Mouse (Mus musculus) embryonic facial prominence, embryonic 12.5 days (tissue): ENCODE data around the gene Wdr34. TPM values are rescaled to one million over a fixed set of nuclear protein-coding genes. Genes with fewer than 3 reads are reported as not detected.
"Not testable (repeated sequence)": the region's sequence is repeated elsewhere in the genome, so short reads cannot be mapped to it uniquely, and the experiment has no call there.

ENCODE experiments used
- ATAC-seq: fragments of 200-750 bp; cut with Nextera tagmentation; 2 replicates; pipeline ENCODE4 v1.8.0; 2017; ENCODE audit not compliant: insufficient number of reproducible peaks, insufficient read depth, low FRiP score, low TSS enrichment
- H3K27ac ChIP-seq: fragments of 300-500 bp; sonication (generic); 2 replicates; pipeline ENCODE4 v1.5.1; 2016; ENCODE audit warnings: mild to moderate bottlenecking
- H3K27me3 ChIP-seq: fragments of 300-500 bp; sonication (generic); 2 replicates; pipeline ENCODE4 v1.6.1; 2016; ENCODE audit warnings: mild to moderate bottlenecking, moderate library complexity
- H3K36me3 ChIP-seq: fragments of 300-500 bp; sonication (generic); 2 replicates; pipeline ENCODE4 v1.6.1; 2016; ENCODE audit warnings: mild to moderate bottlenecking
- H3K4me1 ChIP-seq: fragments of 300-500 bp; sonication (generic); 2 replicates; pipeline ENCODE4 v1.6.1; 2016
- H3K4me2 ChIP-seq: fragments of 300-500 bp; sonication (generic); replicated peaks from 2 replicates; pipeline ENCODE4 v1.6.1; 2016; ENCODE audit warnings: mild to moderate bottlenecking, moderate library complexity
- H3K4me3 ChIP-seq: fragments of 300-500 bp; sonication (generic); 2 replicates; pipeline ENCODE4 v1.5.1; 2016; ENCODE audit warnings: mild to moderate bottlenecking
- H3K9ac ChIP-seq: fragments of 300-500 bp; sonication (generic); 2 replicates; pipeline ENCODE4 v1.6.1; 2016; ENCODE audit warnings: mild to moderate bottlenecking, moderate library complexity
- H3K9me3 ChIP-seq: fragments of 300-500 bp; sonication (generic); 2 replicates; pipeline ENCODE4 v1.6.1; 2016; ENCODE audit warnings: mild to moderate bottlenecking, moderate library complexity
- WGBS: fragments of 180-500 bp; shearing (Covaris S2); methylation state at CpG from one replicate; pipeline ENCODE4 v1.1.7; 2016; 5-methylcytosine and 5-hydroxymethylcytosine counted together
- polyA plus RNA-seq: library from polyadenylated mRNA; unstranded; fragments of >200 nt; fragmentation: Nextera tagmentation; extraction: Ambion mirVana; gene quantifications from 2 replicates; pipeline ENCODE4 v1.2.1, GENCODE M21; 2016

Gene Wdr34
- polyA plus RNA-seq, 1 experiment from 2014 or later, result 43.9 TPM

DNA sequence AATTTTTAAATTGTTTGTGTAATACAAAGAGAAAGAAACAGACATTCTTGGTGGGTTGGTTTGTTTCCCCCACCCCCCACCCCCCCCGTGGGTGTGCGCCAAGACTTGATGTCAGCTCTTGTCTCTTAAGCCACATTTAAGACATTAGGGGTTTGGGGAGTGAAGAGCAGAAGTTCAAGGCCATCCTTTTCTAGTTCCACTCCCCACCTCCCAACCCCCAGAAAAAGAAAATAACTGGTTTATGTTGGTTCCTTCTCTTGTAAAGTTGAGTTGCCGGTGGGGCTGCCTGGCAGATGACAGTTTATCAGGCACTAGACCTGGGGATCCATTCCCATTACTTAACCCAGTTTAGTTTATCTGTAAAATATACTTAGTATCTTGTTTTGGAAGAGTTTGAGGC is 15.6 kb upstream of the Wdr34 start:
- 40% methylated on average over 3 of the region's 3 CpGs for WGBS
- ATAC-seq, result no peak
- Histone ChIP-seq H3K4me3 (peak overlapping the region; percentile 58; the same call in 1 of the 2 replicates), H3K27me3 (no peaks in the 10 kb centered on the region), H3K27ac (no peak overlapping the region), H3K4me2 (peak overlapping the region; percentile 62), H3K9ac (no peak overlapping the region), H3K36me3 (peaks cover 11% of the 10 kb centered on the region), H3K4me1 (peaks cover 39% of the 10 kb centered on the region), H3K9me3 (no peaks in the 10 kb centered on the region)

DNA sequence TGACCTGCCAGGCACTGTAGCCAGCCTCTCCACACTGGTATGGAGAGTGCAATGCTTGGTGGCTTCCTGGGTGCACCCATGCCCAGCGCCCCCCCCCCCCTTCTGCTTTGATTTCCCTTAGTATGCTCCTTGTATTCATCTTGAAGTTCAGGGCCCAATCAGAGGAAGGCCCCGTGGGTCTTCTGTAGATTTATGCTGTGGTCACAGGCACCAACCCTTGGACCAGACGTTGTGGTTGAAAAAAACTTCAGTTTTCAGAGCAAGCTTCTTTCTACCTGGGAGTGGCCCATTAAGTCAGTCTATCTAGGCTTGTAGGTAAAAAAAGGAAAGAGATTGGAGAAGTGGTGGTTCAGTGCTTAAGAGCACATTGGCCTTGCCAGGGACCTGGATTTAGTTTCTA is 15.1 kb upstream of the Wdr34 start:
- no peak for ATAC-seq

GRCm38 (mm10) chr2:30063235-30063634 is 14.6 kb upstream of the Wdr34 start:
- Histone ChIP-seq H3K4me3 (peak overlapping the region; percentile 58), H3K4me1 (peaks cover 35% of the 10 kb centered on the region), H3K27ac (peak overlapping the region; percentile 93), H3K27me3 (no peaks in the 10 kb centered on the region), H3K36me3 (peaks cover under 1% of the 10 kb centered on the region; the same call in 1 of the 2 replicates), H3K4me2 (peak overlapping the region; percentile 62), H3K9me3 (no peaks in the 10 kb centered on the region), H3K9ac (peak overlapping the region; percentile 70)
- WGBS, result 6% methylated on average over 8 of the region's 8 CpGs
- no peak for ATAC-seq

More for the DNA sequence above, 15.1 kb upstream of the Wdr34 start:
- Histone ChIP-seq H3K27ac (no peak overlapping the region; the same call in 1 of the 2 replicates), H3K9me3 (no peaks in the 10 kb centered on the region), H3K9ac (peak overlapping the region; percentile 70; the same call in 1 of the 2 replicates), H3K4me3 (peak overlapping the region; percentile 58), H3K4me2 (peak overlapping the region; percentile 62), H3K36me3 (peaks cover 6% of the 10 kb centered on the region), H3K27me3 (no peaks in the 10 kb centered on the region), H3K4me1 (peaks cover 39% of the 10 kb centered on the region)
- WGBS, result 13% methylated on average over 2 of the region's 3 CpGs

DNA sequence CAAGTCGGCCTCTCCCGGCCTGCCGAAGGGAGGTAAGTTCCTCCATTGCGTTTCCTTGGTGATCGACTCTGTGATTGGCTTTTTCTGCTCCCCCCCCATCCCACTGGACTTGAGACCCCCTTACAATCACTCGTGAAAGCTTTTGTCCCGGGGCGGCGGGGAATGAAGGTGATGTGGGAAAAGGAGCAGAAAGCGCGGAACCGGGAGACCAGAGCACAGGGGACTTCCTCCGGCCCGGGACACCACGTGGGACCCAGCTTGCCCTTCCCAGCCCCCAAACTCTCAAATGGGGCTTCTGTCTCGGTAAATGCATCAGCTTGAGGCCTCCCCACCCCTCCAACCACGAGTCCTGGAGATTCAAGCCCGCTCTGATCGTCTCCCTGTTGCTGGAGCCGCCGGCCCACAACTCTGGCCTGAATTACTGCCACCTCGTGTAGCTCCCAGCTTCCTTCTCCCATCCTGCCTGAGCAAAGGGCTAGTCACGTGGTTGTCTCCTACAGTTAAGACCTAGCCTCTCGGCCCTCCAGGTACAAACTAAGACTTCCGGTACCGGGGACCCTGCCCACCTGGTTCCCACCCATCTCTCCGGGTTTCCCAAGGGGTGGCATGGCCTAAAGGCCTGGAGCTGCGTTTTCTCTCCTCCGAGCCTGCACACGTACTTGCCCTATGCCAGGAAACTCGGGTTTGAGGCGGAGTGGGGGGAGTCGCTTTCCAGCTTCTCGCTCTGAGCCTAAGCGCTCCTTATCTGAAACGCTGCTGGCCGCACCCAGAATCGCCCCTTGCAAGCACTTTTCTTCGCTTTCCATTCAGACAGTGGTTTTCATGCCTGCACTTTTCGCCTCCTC is 13.8 kb upstream of the Wdr34 start:
- Histone ChIP-seq H3K36me3 (no peaks in the 10 kb centered on the region), H3K27ac (peak overlapping the region; percentile 93), H3K9me3 (no peaks in the 10 kb centered on the region), H3K4me1 (peaks cover 34% of the 10 kb centered on the region), H3K4me2 (peak overlapping the region; percentile 62), H3K27me3 (no peaks in the 10 kb centered on the region), H3K4me3 (peak overlapping the region; percentile 58), H3K9ac (peak overlapping the region; percentile 70)
- ATAC-seq, result no peak
- under 1% methylated on average over 40 of the region's 40 CpGs for WGBS

GRCm38 (mm10) chr2:30061215-30062166 is 12.8 kb upstream of the Wdr34 start:
- Histone ChIP-seq H3K9me3 (no peaks in the 10 kb centered on the region), H3K4me2 (peak overlapping the region; percentile 62), H3K27ac (peak overlapping the region; percentile 93), H3K9ac (peak overlapping the region; percentile 70), H3K36me3 (no peaks in the 10 kb centered on the region), H3K4me3 (peak overlapping the region; percentile 58), H3K27me3 (no peaks in the 10 kb centered on the region), H3K4me1 (peaks cover 36% of the 10 kb centered on the region)
- ATAC-seq, result no peak
- 8% methylated on average over 37 of the region's 37 CpGs for WGBS

DNA sequence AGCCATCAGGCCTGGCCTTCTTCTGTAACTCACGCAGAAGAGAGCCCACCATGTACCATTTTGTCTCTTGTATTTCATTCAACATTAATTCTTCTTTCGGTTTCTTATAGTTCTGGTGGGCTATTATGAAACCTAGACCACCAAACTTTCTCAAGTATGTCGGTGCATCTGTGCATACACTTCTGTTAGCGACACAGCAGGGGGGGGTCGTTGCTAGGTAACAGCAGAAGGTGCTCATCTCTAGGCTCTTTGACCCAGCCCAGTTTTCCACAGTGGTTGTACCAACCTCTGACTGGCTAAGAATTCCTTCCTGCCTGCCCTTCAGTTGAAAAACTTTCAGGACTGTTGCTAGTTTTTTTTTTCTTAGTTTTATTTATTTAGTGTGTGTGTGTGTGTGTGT is 9.7 kb upstream of the Wdr34 start:
- H3K4me1 ChIP-seq, result peaks cover 14% of the 10 kb centered on the region
- no peak overlapping the region for H3K27ac ChIP-seq
- no peaks in the 10 kb centered on the region for H3K9me3 ChIP-seq
- no peak overlapping the region for H3K4me2 ChIP-seq
- H3K4me3 ChIP-seq, result no peak overlapping the region
- no peak for ATAC-seq
- no peaks in the 10 kb centered on the region for H3K36me3 ChIP-seq
- no peaks in the 10 kb centered on the region for H3K27me3 ChIP-seq
- no peak overlapping the region for H3K9ac ChIP-seq
- 55% methylated on average over 5 of the region's 5 CpGs for whole genome bisulfite sequencing

DNA sequence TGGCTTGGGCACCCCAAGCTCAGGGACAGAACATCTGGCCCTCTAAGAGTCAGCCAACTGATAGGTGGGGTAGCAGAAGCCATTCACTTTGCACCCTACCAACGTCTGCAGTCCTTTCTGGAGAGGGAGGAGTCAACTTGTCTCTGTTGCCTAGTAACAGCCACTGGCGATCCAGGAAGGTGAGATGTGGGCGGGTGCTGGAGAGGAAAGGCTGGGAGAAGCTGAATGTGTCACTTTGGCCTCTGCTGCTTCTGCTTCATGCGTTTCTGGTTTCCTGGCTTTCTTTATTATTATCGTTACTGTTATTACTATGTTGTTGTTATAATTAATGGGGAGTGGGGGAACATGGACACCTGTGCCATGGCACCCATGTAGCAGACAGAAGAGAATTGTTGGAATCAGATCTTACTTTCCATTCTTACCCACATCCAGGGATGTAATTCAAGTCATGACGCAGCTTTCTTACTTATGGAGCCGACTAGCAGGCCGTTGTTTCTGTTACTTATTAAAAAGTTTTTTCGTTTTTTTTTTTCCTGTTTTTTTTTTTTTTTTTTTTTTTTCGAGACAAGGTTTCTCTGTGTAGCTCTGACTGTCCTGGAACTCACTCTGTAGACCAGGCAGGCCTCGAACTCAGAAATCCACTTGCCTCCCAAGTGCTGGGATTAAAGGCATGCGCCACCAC is 8.7 kb upstream of the Wdr34 start, which contains the start of gene Set:
Set (plus strand) TSS at position 156 of the 682 bp plus-strand sequence.
- Histone ChIP-seq H3K9ac (no peak within 1 kb of the TSS), H3K4me2 (no peak within 1 kb of the TSS), H3K4me3 (no peak within 1 kb of the TSS), H3K4me1 (peaks cover 9% of the 10 kb centered on the region; the same call in 1 of the 2 replicates), H3K27me3 (no peaks in the 10 kb centered on the region), H3K27ac (no peak within 1 kb of the TSS), H3K9me3 (no peaks in the 10 kb centered on the region), H3K36me3 (no peaks in the 10 kb centered on the region)
- 44% methylated on average over 12 of the region's 12 CpGs for WGBS
- ATAC-seq, result no peak

DNA sequence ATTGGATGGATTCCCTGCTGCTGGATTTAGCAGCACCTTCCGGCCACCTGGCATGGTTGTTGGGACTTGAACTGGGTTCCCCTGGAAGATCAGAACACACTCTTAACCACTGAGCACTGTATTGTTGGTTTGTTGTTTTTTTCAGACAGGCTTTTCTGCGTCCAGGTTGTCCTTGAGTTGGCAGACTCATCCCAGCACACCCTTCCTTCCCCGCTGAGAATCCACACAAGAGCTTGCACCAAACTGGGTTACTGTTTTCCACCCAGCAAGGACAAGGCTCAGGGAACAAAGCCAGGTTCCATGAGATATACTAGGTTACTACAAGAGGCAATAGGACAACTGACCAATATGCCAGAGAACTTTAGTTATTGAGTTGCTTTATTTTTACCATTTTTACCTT is 8.1 kb upstream of the Wdr34 start:
- no peaks in the 10 kb centered on the region for H3K27me3 ChIP-seq
- ATAC-seq, result no peak
- no peak overlapping the region for H3K4me2 ChIP-seq
- H3K4me1 ChIP-seq, result peaks cover 9% of the 10 kb centered on the region; the same call in 1 of the 2 replicates
- H3K9me3 ChIP-seq, result no peaks in the 10 kb centered on the region
- no peak overlapping the region for H3K4me3 ChIP-seq
- H3K36me3 ChIP-seq, result no peaks in the 10 kb centered on the region
- H3K9ac ChIP-seq, result no peak overlapping the region
- H3K27ac ChIP-seq, result no peak overlapping the region
- 79% methylated on average over 3 of the region's 3 CpGs for WGBS

DNA sequence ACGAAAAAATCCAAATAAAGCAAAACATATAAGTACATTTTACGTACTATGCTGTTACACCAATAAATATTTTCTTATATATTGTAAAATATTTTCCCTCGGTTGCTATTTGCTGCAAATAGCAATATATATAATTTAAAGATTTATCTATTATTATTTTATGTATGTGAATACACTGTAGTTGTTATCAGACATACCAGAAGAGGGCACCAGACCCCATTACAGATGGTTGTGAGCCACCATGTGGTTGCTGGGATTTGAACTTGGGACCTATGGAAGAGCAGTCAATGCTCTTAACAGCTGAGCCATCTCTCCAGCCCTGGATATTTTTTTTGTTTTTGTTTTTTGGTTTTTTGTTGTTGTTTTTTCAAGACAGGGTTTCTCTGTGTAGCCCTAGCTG is 6.6 kb upstream of the Wdr34 start:
- H3K9me3 ChIP-seq, H3K4me2 ChIP-seq, H3K36me3 ChIP-seq, ATAC-seq, H3K4me1 ChIP-seq, H3K4me3 ChIP-seq, H3K9ac ChIP-seq, H3K27me3 ChIP-seq, H3K27ac ChIP-seq: not testable (repeated sequence)
- 92% methylated on average over 3 of the region's 3 CpGs for WGBS

DNA sequence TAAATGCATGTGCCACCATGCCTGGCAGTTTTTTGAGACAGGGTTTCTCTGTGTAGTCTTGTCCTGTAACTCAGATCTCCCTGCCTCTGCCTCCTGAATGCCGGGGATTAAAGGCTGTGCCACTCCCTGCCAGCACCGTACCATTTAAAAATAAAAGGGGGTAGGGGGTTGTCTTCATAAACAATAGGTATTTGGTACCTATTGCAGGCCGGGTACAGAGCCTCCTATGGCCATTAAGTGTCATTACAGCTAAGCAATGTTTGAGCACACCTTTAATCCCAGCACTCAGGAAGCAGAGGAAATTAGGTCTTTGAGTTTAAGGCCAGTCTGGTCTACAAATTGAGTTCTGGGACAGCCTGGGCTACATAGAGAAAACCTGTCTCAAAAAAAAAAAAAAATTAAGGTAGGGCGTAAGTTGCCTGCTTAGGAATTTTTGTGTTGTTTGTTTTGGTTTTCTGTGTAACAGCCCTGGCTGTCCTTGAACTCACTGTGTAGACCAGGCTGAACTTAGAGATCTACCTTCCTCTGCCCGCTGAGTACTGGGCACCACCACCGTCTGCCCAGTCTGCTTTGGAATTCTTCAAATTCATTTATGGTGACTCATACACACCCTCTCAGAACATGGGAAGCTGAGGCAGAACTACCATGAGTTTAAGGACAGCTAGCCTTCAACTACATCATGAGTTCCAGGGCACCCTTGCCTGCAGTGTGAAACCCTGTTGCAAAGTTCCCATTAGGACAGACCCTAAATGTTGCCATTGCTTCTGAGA is 3.5 kb upstream of the Wdr34 start:
- Histone ChIP-seq H3K27me3 (no peaks in the 10 kb centered on the region), H3K4me3 (no peak overlapping the region), H3K4me1 (peaks cover 1% of the 10 kb centered on the region; the same call in 1 of the 2 replicates), H3K9ac (no peak overlapping the region), H3K9me3 (no peaks in the 10 kb centered on the region), H3K27ac (no peak overlapping the region), H3K36me3 (0 out of 2 replicates have a peak, but pooled peaks cover under 1% of the 10 kb centered on the region), H3K4me2 (no peak overlapping the region)
- ATAC-seq, result no peak
- 49% methylated on average over 6 of the region's 6 CpGs for WGBS
